Mouse (Mus musculus) induced T-regulatory cell, adult 2 months (primary cell): ENCODE measurements around the gene Cdhr3.

Experiments used
- DNase-seq: peaks from one replicate; pipeline ENCODE4 v3.0.0-alpha.2; 2012; ENCODE audit warnings: low read depth

The Cdhr3 gene

DNA sequence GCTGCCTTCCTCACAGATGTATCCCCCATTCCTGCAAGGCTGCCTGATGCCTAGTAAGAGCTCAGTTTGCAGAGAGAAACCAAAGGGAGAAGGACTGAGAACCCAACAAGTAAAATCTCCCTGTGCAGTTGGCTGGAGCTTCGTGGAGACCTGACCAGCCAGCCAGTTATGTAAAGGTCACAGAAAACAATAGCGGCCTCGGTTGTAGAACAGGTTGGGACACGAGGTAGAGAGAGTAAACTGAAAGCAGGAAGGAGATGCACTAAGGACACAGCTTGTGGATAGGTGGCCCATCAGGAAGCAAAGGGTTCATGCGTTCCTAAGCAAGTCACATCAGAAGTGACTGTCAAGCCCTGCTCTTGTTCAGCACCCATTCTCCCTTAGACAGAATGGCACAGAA is 86.8 kb downstream of the Cdhr3 start:
- no peak for DNase-seq

DNA sequence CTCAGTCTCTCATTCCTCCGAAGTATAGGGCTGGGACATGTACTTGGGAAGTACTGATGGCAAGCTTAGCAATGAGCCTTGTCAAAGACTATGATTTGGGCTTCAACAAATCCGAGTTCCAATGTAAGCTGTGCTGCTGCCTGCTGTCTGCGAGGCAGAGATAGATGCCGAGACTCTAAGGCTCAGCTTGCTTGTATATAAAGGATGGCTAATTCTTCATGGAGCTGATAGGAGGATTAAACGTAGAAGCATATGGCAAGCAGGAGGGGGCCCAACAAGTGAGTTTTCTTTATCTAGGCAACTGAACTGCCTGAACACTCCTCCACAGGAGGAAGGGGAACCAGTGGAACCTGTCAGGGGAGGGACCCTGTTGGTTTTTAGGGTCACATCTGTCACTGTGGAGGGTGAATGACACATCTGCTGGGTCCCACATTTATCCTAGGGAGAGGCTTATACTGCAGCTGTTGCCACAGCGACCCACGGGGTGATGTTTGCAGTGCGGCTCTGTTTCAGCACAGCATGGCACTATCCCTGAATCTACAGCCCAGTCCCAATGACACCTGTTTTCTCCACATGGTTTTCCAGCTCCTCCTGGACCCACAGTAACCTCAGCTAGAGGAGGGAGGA is 89.2 kb downstream of the Cdhr3 start:
- no peak for DNase-seq

GRCm38 (mm10) chr12:33000402-33000801 is 92.3 kb downstream of the Cdhr3 start:
- DNase-seq = no peak

GRCm38 (mm10) chr12:32999778-33000177 is 92.9 kb downstream of the Cdhr3 start:
- peak; percentile 22 for DNase-seq

DNA sequence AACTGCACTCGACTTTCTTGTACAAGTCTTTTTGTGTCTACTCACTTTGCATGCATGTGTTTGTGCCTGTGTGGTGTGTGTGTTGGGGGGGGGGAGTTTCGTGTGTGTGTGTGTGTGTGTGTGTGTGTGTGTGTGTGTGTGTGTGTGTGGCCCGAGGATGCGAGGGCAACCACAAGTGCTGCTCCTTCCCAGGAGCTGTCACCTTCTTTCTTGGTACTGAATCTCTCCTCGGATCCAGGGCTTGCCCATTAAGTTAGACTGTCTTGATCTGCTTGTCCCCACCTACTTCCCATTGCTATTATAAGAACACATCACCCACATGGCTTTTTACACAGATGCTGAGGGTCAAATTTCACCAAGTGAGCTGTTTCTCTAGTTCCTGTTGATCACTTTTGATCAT is 93.9 kb downstream of the Cdhr3 start:
- DNase-seq = peak; percentile 16

GRCm38 (mm10) chr12:32995081-32995834 is 97.4 kb downstream of the Cdhr3 start:
- DNase-seq = no peak

- no peak for DNase-seq
Measured at GRCm38 (mm10) chr12:32994081-32994480, 98.6 kb downstream of the Cdhr3 start.

- DNase-seq = no peak
Measured at GRCm38 (mm10) chr12:32989731-32990130, 102.9 kb downstream of the Cdhr3 start.

DNA sequence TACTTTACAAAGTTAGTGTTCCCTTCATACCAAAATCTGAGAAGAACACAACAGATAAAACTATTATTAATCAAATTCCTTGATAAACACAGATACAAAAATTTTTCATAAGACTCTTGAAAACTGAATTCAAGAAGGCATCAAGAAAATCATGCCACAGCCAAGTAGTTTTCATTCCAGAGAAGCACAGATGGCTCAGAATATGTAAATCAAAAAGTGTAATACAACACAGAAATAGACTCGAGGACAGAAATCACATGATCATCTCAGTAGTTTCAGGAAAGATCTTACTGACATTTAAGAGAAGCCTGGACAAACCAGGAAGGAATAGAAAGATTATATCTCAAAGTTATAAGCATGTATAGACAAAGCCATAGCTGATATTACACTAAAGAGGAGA is 106.4 kb downstream of the Cdhr3 start:
- DNase-seq = no peak
